Mouse (Mus musculus) CH12.LX (cell line): ENCODE results near the gene Phactr1. TPM values are rescaled to one million over a fixed set of nuclear protein-coding genes. Genes with fewer than 3 reads are reported as not detected.

Experiments
- DNase-seq: peaks from one replicate; pipeline ENCODE4 v3.0.0-alpha.2; 2013; ENCODE audit errors: extremely low read depth
- H3K27ac ChIP-seq: 2 replicates; pipeline ENCODE4 v1.5.1; 2012; ENCODE audit warnings: low read depth, mild to moderate bottlenecking, control low read depth, moderate library complexity; ENCODE audit not compliant: insufficient read depth
- H3K27me3 ChIP-seq: replicated peaks from 2 replicates; pipeline ENCODE3; 2012; ENCODE audit warnings: inconsistent platforms
- H3K36me3 ChIP-seq, 2 experiments: replicated peaks in 1 of 2; 2 replicates each; pipeline versions ENCODE3 to v1.6.1; 2012; ENCODE audit warnings: inconsistent platforms in 1 of 2, low read length in 1 of 2, mild to moderate bottlenecking in 1 of 2, mixed read lengths in 1 of 2, moderate library complexity in 1 of 2; ENCODE audit not compliant: control insufficient read depth in 1 of 2, insufficient read depth in 1 of 2
- H3K4me1 ChIP-seq, 2 experiments: 2 replicates each; pipeline ENCODE4 v1.6.1; 2012; ENCODE audit warnings: inconsistent platforms in 1 of 2, moderate library complexity in 1 of 2; ENCODE audit not compliant: insufficient read depth in 2 of 2, control insufficient read depth in 1 of 2
- H3K4me2 ChIP-seq: 2 replicates; pipeline ENCODE4 v1.6.1; 2012; ENCODE audit warnings: low read depth, mild to moderate bottlenecking, control low read depth; ENCODE audit not compliant: poor library complexity, insufficient read depth, severe bottlenecking
- H3K4me3 ChIP-seq, 3 experiments: fragments of 150-350 bp in 1 of 3; sonication (generic) in 1 of 3; replicated peaks in 1 of 3; 2 replicates each; pipeline versions ENCODE3 to v1.5.1; 2011 to 2012; ENCODE audit warnings: low read depth in 2 of 3, low read length in 2 of 3, mild to moderate bottlenecking in 2 of 3, moderate library complexity in 2 of 3, control low read depth in 1 of 3, improper control_type of control experiment in 1 of 3, inconsistent platforms in 1 of 3, mixed read lengths in 1 of 3; ENCODE audit not compliant: poor library complexity in 1 of 3
- H3K79me2 ChIP-seq: replicated peaks from 2 replicates; pipeline ENCODE4 v1.6.1; 2012; ENCODE audit warnings: mild to moderate bottlenecking, moderate library complexity; ENCODE audit not compliant: control insufficient read depth, poor library complexity, insufficient read depth, severe bottlenecking; ENCODE audit errors: extremely low read depth
- H3K9ac ChIP-seq: 2 replicates; pipeline ENCODE4 v1.6.1; 2012; ENCODE audit warnings: low read depth, mild to moderate bottlenecking, control low read depth, moderate library complexity; ENCODE audit not compliant: insufficient read depth
- H3K9me3 ChIP-seq: replicated peaks from 2 replicates; pipeline ENCODE3; 2012; ENCODE audit warnings: low read length, inconsistent platforms, mixed read lengths
- CHD1 ChIP-seq: IDR thresholded peaks from 2 replicates; pipeline ENCODE4 v1.6.1; 2012; ENCODE audit warnings: low read depth, low read length, improper control_type of control experiment, inconsistent platforms
- CHD2 ChIP-seq: IDR thresholded peaks from 2 replicates; pipeline ENCODE4 v1.6.1; 2011; ENCODE audit warnings: low read length, improper control_type of control experiment
- CTCF ChIP-seq, 2 experiments: IDR thresholded peaks in 1 of 2; conservative IDR thresholded peaks in 1 of 2; 2 replicates each; pipeline ENCODE4 v1.5.1; 2011 to 2012; ENCODE audit warnings: low read depth in 2 of 2, low read length in 2 of 2, improper control_type of control experiment in 1 of 2, inconsistent platforms in 1 of 2, mild to moderate bottlenecking in 1 of 2, moderate library complexity in 1 of 2
- E2F4 ChIP-seq: IDR thresholded peaks from 2 replicates; pipeline ENCODE4 v1.6.1; 2011; ENCODE audit warnings: low read depth, low read length, improper control_type of control experiment; ENCODE audit not compliant: insufficient replicate concordance
- ELF1 ChIP-seq: IDR thresholded peaks from 2 replicates; pipeline ENCODE4 v1.6.1; 2014; ENCODE audit warnings: low read depth, mild to moderate bottlenecking, inconsistent platforms, low read length, improper control_type of control experiment
- EP300 ChIP-seq: IDR thresholded peaks from 2 replicates; pipeline ENCODE4 v1.6.1; 2011; ENCODE audit warnings: low read length, improper control_type of control experiment
- ETS1 ChIP-seq: conservative IDR thresholded peaks from 2 replicates; pipeline ENCODE4 v1.6.1; 2012; ENCODE audit warnings: low read depth, mild to moderate bottlenecking, inconsistent platforms, low read length, improper control_type of control experiment, moderate library complexity
- HCFC1 ChIP-seq: IDR thresholded peaks from 2 replicates; pipeline ENCODE4 v1.6.1; 2012; ENCODE audit warnings: low read depth, mild to moderate bottlenecking, inconsistent platforms, low read length, improper control_type of control experiment
- JUND ChIP-seq: conservative IDR thresholded peaks from 2 replicates; pipeline ENCODE4 v1.6.1; 2011; ENCODE audit warnings: low read depth, low read length, improper control_type of control experiment
- KAT2A ChIP-seq: IDR thresholded peaks from 2 replicates; pipeline ENCODE4 v1.6.1; 2012; ENCODE audit warnings: low read length, improper control_type of control experiment, inconsistent platforms; ENCODE audit not compliant: insufficient replicate concordance
- MAX ChIP-seq: IDR thresholded peaks from 2 replicates; pipeline ENCODE4 v1.6.1; 2011; ENCODE audit warnings: low read length, improper control_type of control experiment
- MEF2A ChIP-seq: IDR thresholded peaks from 2 replicates; pipeline ENCODE4 v1.6.1; 2014; ENCODE audit warnings: low read depth, mild to moderate bottlenecking, inconsistent platforms, low read length, improper control_type of control experiment, borderline replicate concordance
- MXI1 ChIP-seq: IDR thresholded peaks from 2 replicates; pipeline ENCODE4 v1.6.1; 2011; ENCODE audit warnings: mild to moderate bottlenecking, low read depth, low read length, improper control_type of control experiment
- MYC ChIP-seq: IDR thresholded peaks from 2 replicates; pipeline ENCODE4 v1.6.1; 2011; ENCODE audit warnings: low read depth, mild to moderate bottlenecking, improper control_type of control experiment, low read length
- NRF1 ChIP-seq: IDR thresholded peaks from 2 replicates; pipeline ENCODE4 v1.6.1; 2014; ENCODE audit warnings: low read depth, mild to moderate bottlenecking, inconsistent platforms, low read length, improper control_type of control experiment, moderate library complexity
- POLR2A ChIP-seq: IDR thresholded peaks from 2 replicates; pipeline ENCODE4 v1.6.1; 2011; ENCODE audit warnings: low read depth, mild to moderate bottlenecking, improper control_type of control experiment, low read length
- POLR2AphosphoS2 ChIP-seq: IDR thresholded peaks from 2 replicates; pipeline ENCODE4 v1.6.1; 2011; ENCODE audit warnings: low read depth, low read length, improper control_type of control experiment
- RAD21 ChIP-seq: IDR thresholded peaks from 2 replicates; pipeline ENCODE4 v1.6.1; 2011; ENCODE audit warnings: low read depth, mild to moderate bottlenecking, low read length, improper control_type of control experiment, moderate library complexity
- RCOR1 ChIP-seq: conservative IDR thresholded peaks from 2 replicates; pipeline ENCODE4 v1.6.1; 2012; ENCODE audit warnings: low read depth, mild to moderate bottlenecking, inconsistent platforms, low read length, improper control_type of control experiment
- SIN3A ChIP-seq: IDR thresholded peaks from 2 replicates; pipeline ENCODE4 v1.6.1; 2012; ENCODE audit warnings: low read length, improper control_type of control experiment, inconsistent platforms
- SMC3 ChIP-seq: IDR thresholded peaks from 2 replicates; pipeline ENCODE4 v1.6.1; 2011; ENCODE audit warnings: low read depth, low read length, improper control_type of control experiment
- TBP ChIP-seq: conservative IDR thresholded peaks from 2 replicates; pipeline ENCODE4 v1.6.1; 2011; ENCODE audit warnings: low read depth, low read length, improper control_type of control experiment
- TCF12 ChIP-seq: IDR thresholded peaks from 2 replicates; pipeline ENCODE4 v1.6.1; 2014; ENCODE audit warnings: low read depth, mild to moderate bottlenecking, inconsistent platforms, low read length, improper control_type of control experiment
- USF2 ChIP-seq: conservative IDR thresholded peaks from 2 replicates; pipeline ENCODE4 v1.6.1; 2011; ENCODE audit warnings: low read depth, low read length, improper control_type of control experiment
- ZC3H11A ChIP-seq: IDR thresholded peaks from 2 replicates; pipeline ENCODE4 v1.6.1; 2012; ENCODE audit warnings: low read depth, mild to moderate bottlenecking, inconsistent platforms, low read length, improper control_type of control experiment
- ZKSCAN1 ChIP-seq: IDR thresholded peaks from 2 replicates; pipeline ENCODE4 v1.6.1; 2012; ENCODE audit warnings: low read depth, inconsistent platforms, low read length, improper control_type of control experiment, borderline replicate concordance
- ZMIZ1 ChIP-seq: IDR thresholded peaks from 2 replicates; pipeline ENCODE4 v1.6.1; 2012; ENCODE audit warnings: low read depth, mild to moderate bottlenecking, inconsistent platforms, low read length, improper control_type of control experiment
- ZNF384 ChIP-seq: IDR thresholded peaks from 2 replicates; pipeline ENCODE4 v1.6.1; 2012; ENCODE audit warnings: low read depth, low read length, improper control_type of control experiment, inconsistent platforms
- dilution Hi-C: fragments of 300-500 bp; cut with MboI; formaldehyde crosslinking; loops from 2 replicates; pipeline ENCODE4 v1.14.3; 2020; ENCODE audit warnings: low sequenced_read_pairs; ENCODE audit not compliant: extremely low pct_unique_long_range_greater_than_20kb, extremely low pct_ligation_motif_present
- in situ Hi-C: fragments of 300-500 bp; cut with MboI; formaldehyde crosslinking; loops from 3 replicates; pipeline ENCODE4 v1.14.3; 2019; ENCODE audit warnings: low sequenced_read_pairs, low pct_ligation_motif_present, low pct_unique_long_range_greater_than_20kb, mixed read lengths
- polyA plus RNA-seq: library from polyadenylated mRNA; unstranded; fragments of >175 nt; gene quantifications from 2 replicates; pipeline ENCODE4 v1.2.1, GENCODE M21; 2012; ENCODE audit warnings: low read depth; ENCODE audit not compliant: insufficient read length
- total RNA-seq, 2 experiments: library from RNA; depleted of rRNA; stranded (reverse); fragments of 300-350 nt in 1 of 2; fragments of >200 nt in 1 of 2; gene quantifications; 2 replicates each; pipeline ENCODE4 v1.2.3; 2012 to 2014

Gene Phactr1
- total and polyA plus RNA-seq, 3 experiments = 2.0 to 6.1 (median 3.1) TPM

DNA sequence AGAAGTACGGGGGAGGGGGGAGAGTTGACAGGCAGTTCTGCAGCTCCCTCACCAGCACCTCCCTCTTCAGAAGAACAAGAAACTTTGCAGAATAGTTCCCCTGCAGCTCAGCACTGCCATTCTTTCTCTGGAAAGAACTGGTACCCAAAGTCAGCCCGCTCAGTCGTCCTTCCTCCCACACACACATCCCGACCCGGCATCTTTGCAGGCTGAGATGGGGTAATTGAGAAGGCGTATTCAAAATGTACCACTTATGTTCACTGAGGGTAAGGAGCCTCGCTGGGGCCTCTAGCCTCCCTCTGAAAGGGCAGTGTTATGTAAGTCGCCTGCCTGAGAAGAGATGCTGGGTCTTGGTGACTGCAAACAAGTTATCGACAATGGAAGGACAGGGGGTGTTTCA, 123.9 kb downstream of the Phactr1 start:
- Histone ChIP-seq H3K27ac (no peak overlapping the region), H3K9ac (no peak overlapping the region), H3K4me1 (peaks cover 0 to 10% of the 10 kb centered on the region in 2 experiments; a peak in 2 of 4 replicates), H3K9me3 (no peaks in the 10 kb centered on the region), H3K36me3 (no peaks in the 10 kb centered on the region), H3K4me2 (0 out of 2 replicates have a peak overlapping the region, but pooled peaks have one; percentile 39), H3K4me3 (no peak overlapping the region), H3K79me2 (no peaks in the 10 kb centered on the region), H3K27me3 (peaks cover 4% of the 10 kb centered on the region)
- in situ Hi-C loops = no loop called here
- DNase-seq = no peak
- no peak for TF ChIP-seq RCOR1
- no peak for TF ChIP-seq EP300
- TF ChIP-seq MYC = no peak
- no peak for TF ChIP-seq SMC3
- TF ChIP-seq RAD21 = no peak
- TF ChIP-seq ZMIZ1 = no peak
- no peak for TF ChIP-seq HCFC1
- TF ChIP-seq TBP = no peak
- no peak for TF ChIP-seq SIN3A
- no peak for TF ChIP-seq CHD2
- TF ChIP-seq KAT2A = no peak
- no peak for TF ChIP-seq ZNF384
- TF ChIP-seq JUND = no peak
- no peak for TF ChIP-seq POLR2AphosphoS2
- no peak for TF ChIP-seq USF2
- no peak for TF ChIP-seq ETS1
- no peak for TF ChIP-seq MXI1
- dilution Hi-C loops = no loop called here

DNA sequence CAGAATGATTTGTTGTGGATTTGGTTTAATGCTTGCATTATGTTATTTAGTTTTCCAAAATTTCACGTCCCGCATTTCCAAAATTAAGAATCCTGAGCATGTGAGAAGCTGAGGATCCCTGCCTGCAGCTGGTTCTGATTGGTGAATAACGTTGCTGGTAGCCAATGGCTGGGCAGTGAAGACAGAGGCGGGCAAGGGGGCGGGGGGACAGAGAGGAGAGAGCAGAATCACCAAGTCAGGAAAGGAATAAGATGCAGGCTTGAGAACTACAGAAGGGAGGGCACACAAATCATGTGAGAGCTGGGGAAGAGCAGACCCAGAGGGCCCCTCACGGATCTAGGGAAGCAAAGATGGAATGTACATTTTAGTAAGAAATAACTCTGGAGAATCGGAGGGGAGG, 132.3 kb downstream of the Phactr1 start:
- H3K27me3 ChIP-seq = peaks cover 8% of the 10 kb centered on the region
- no peak overlapping the region for H3K27ac ChIP-seq
- H3K9ac ChIP-seq = no peak overlapping the region
- no peaks in the 10 kb centered on the region for H3K79me2 ChIP-seq
- dilution Hi-C loops (no loop called here), in situ Hi-C loops (no loop called here)
- H3K9me3 ChIP-seq = peaks cover 4% of the 10 kb centered on the region
- DNase-seq = no peak
- H3K4me2 ChIP-seq = peak overlapping the region; percentile 19; the same call in 1 of the 2 replicates
- H3K36me3 ChIP-seq = no peaks in the 10 kb centered on the region
- no peaks in the 10 kb centered on the region for H3K4me1 ChIP-seq
- H3K4me3 ChIP-seq = no peak overlapping the region
- no peak for TF ChIP-seq ZMIZ1
- TF ChIP-seq MEF2A = no peak
- TF ChIP-seq ETS1 = no peak
- TF ChIP-seq HCFC1 = no peak
- no peak for TF ChIP-seq E2F4
- TF ChIP-seq POLR2A = no peak
- no peak for TF ChIP-seq ELF1
- no peak for TF ChIP-seq POLR2AphosphoS2
- TF ChIP-seq MYC = no peak
- no peak for TF ChIP-seq ZC3H11A
- no peak for TF ChIP-seq ZKSCAN1
- no peak for TF ChIP-seq NRF1
- no peak for TF ChIP-seq CHD1
- TF ChIP-seq RAD21 = no peak
- TF ChIP-seq MAX = no peak
- no peak for TF ChIP-seq SIN3A
- no peak for TF ChIP-seq TCF12
- TF ChIP-seq USF2 = no peak
- no peak for TF ChIP-seq CTCF (conservative IDR thresholded peaks at IDR 0.05 in 1 of 2, IDR thresholded peaks at IDR 0.05 in 1 of 2; ENCODE audit: low read depth in 2 of 2, low read length in 2 of 2)
- no peak for TF ChIP-seq CHD2
